Mouse (Mus musculus) cerebellum, adult 8-10 months (tissue): Measurements from ENCODE around the gene Map4k5.

ENCODE experiments used
- DNase-seq: peaks from one replicate; pipeline ENCODE4 v3.0.0; 2022

Map4k5 gene

GRCm38 (mm10) chr12:69833982-69834604 lies 58.9 kb downstream of the Map4k5 start:
- DNase-seq: no peak

DNA sequence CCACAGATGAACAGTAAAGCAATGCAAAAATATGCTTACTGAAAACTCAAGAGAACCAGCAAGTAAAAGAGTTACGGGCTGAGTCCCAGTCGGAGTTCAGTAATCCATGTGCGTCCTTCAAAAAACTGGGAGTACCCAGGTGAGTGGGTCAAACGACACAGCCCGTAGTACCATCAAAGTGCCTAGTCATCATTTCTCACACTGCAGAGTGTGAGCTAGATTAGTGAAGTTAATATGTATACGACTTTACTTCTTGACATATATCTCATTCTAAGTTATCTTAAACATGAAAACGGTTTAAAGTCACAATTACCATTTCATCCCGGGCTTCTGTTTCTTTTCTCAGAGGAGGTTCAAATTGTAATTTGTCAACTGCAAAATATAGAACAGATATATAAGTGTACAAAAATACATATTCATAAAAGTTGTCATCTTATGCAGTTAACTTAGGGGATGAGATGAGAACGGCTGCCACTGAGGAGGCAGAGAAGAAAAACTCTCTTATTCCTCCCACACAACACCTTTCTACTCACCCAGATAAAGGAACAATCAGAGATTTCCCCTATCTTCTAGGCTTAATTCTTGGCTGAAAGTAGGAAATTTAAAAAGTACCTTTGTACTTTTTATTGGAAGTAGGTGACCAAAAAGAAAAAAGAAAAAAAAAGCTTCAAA lies 61.6 kb downstream of the Map4k5 start:
- no peak for DNase-seq

- DNase-seq: no peak
Measured at GRCm38 (mm10) chr12:69828214-69828613, 64.8 kb downstream of the Map4k5 start.

- DNase-seq: no peak
Measured at GRCm38 (mm10) chr12:69824881-69825597, 68.0 kb downstream of the Map4k5 start.

DNA sequence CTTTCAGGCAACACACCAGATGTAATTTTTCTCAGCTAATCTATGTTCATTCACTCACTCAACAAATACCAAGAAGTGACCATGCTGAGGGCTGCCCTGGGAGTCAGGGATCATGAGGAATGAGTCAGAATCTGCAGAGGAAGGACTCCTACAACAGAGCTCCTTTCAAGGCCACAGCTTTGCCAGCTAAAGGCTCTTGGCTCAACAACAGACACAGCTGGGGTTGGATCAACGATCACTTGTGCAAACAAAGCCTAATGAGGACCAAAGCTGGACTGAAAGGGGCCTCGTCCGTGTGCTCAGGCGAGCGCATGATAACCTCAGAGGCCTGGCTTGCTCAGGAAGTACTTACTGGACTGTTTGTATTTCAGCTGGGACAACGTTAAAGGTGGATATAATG lies 78.7 kb downstream of the Map4k5 start:
- DNase-seq: no peak

- no peak for DNase-seq
Measured at GRCm38 (mm10) chr12:69813596-69813995, 79.4 kb downstream of the Map4k5 start.

DNA sequence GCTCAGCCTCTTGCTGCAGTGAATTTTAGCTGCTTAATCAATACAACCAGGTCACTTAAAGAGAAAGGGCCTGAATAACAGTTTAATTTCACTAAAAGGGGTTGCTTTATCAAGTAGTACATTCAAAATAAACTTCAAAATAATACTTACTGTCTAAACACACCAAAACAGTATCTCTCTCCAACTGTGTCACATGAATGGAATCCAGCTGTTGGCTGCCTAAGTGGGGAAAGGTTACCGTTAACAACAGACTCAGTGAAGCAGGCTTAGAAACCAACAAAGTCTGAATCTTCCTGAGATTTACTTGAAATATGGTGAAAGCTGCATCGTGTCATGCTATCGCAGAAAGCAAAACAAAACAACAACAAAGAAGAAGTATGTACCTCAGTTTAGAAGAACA lies 80.0 kb downstream of the Map4k5 start:
- DNase-seq: no peak

GRCm38 (mm10) chr12:69811976-69812375 lies 81.0 kb downstream of the Map4k5 start:
- no peak for DNase-seq

- no peak for DNase-seq
Measured at GRCm38 (mm10) chr12:69809439-69809838, 83.6 kb downstream of the Map4k5 start.

- no peak for DNase-seq
Measured at GRCm38 (mm10) chr12:69807399-69807985, 85.5 kb downstream of the Map4k5 start.

- no peak for DNase-seq
Measured at GRCm38 (mm10) chr12:69805148-69805547, 87.9 kb downstream of the Map4k5 start.

- no peak for DNase-seq
Measured at GRCm38 (mm10) chr12:69804393-69805070, 88.5 kb downstream of the Map4k5 start.

DNA sequence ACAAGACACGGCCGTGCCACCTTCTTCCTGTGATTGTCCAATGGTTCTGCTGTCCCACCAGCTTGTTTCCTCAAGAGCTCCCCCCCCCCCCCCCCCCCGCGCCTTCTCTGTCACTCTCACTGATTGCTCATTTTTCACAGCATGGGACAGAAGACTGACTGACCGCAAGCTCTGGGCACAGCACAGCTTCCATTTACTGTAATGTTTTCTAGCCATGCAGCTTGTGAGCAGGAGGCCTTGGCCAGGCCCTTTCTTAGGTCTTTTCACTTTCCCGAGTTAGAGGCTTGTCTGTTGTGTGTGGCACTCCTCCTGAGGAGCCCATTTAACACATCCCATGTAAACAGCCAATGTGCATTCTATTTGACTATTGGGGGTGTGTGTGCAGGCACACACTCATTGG lies 89.8 kb downstream of the Map4k5 start:
- no peak for DNase-seq

DNA sequence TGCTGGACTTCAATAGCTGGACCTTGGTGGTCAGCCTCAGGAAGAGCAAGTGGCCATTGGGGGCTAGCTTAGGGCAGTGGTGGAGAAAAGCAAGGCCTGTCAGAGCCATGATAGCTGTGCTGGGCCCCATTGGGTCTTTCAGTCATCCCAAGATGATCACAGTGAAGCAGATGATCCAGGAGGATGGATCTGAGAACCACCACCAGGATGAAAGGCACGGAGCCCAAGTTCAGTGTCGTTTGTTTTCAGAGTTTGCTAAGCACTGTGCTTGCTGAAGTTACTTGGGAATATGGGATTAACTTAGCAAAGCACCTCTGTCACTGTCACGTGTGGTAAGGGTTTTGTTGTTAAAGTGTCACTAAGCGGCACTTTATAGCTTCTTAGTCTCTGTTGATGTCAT lies 92.4 kb downstream of the Map4k5 start:
- no peak for DNase-seq

DNA sequence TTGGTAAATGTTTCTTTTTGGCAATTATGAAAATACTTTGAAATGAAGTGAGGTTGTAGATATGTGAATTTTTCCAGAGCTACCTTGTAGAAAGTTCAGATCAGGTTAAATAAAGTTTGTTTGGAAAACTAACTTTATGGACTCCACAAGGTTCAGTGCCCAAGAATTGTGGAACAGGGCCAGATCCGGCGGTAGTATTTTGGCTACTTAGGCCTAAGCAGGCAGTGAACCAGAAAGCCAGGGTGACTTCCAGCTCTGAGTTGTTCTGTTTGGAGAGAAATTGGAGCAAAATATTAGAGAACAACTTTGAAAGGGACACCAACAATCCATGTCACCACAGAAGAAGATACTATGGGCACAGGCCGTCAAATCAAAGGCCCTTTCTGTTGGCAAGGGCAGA lies 96.7 kb downstream of the Map4k5 start:
- DNase-seq: no peak

GRCm38 (mm10) chr12:69790530-69791505 lies 102.2 kb downstream of the Map4k5 start, which contains the start of gene Cdkl1:
Gene Cdkl1, minus strand, starts transcription at chr12:69791267.
- DNase-seq: peak; percentile 69

DNA sequence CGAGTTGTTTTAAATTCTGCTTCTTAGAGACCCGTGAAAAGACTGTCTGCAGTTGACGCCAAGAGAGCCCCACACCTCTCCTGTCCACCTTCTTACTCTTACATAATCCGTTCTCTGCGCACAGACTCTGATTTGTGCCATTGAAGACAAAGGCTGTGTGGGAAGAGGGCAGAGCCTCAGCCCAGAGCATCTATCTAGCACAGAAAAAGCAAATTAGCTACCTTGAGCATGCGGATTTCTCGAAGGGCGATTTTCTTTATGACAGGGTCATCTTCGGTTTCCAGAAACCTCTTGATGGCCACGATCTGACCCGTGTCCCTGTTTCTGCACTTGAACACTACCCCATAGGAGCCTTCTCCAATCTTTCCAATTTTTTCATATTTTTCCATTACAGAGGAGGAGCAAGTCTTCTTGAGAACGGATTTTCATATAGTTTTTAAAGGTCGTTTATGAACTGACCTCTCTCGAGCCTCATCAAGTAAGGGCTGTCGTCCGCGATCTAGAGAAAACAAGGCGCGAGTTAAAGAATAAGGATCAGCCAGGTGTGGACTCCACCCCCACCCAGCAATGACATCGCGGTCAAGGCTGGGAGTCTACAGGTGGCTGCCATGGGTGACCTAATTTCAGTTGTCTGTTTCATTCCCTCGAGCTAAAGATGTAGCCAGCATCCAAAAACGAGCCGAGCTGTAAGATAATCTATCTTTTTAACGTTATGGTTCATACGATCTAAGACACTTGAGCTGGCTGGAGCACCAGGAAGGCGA lies 103.1 kb downstream of the Map4k5 start:
- peak; percentile 61 for DNase-seq

GRCm38 (mm10) chr12:69788380-69788779 lies 104.6 kb downstream of the Map4k5 start:
- no peak for DNase-seq

- no peak for DNase-seq
Measured at GRCm38 (mm10) chr12:69785471-69785870, 107.5 kb downstream of the Map4k5 start.

DNA sequence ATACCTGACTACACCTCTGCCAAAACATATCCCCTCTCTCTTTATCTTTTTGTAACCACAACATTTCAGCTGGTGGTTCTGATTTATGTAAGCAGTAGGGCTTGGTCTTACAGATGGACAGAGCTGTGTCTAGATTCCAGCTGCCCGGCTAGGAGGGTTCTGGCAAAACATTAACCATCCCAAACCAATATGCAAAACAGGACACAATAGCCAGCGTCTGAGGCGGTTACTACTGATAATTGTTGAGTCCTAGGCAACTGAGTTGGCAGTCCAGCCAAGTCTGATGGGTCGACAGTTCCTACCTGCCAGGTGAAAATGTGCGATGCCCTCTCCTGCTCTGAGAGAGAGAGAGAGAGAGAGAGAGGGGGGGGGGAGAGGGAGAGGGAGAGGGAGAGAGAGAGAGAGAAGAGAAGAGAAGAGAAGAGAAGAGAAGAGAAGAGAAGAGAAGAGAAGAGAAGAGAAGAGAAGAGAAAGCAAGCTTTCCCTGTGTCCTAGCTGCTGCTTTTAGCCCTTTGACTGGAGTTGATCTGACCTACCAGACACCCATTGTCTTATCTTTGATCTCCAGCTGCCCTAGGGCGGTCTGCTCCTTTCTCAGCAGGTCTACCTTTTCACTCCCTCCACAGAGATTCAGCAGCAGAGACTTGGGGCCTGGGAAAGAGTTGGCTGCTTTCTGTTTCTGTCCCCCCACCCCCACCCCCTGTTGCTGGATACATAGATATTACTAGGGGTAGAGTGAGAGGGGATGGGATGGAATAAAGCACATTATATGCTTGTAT lies 109.6 kb downstream of the Map4k5 start:
- no peak for DNase-seq
